Mouse (Mus musculus): ENCODE data around the gene Ralgps1. TPM values are rescaled to one million over a fixed set of nuclear protein-coding genes. Genes with fewer than 3 reads are reported as not detected.

The Ralgps1 gene
- polyA plus RNA-seq, 1 experiment from 2014 or later = 19.5 TPM

GRCm38 (mm10) chr2:33221339-33221900 is 149.9 kb downstream of the Ralgps1 start:
- ATAC-seq (replicated peaks; ENCODE audit: low FRiP score) (no peak), DNase-seq (ENCODE audit: low spot score) (no peak)
- Histone ChIP-seq H3K4me2 (ENCODE audit: low read depth, low read length, severe bottlenecking) (no peak overlapping the region), H3K4me3 (ENCODE audit: low read depth, low read length) (no peak overlapping the region), H3K9me3 (ENCODE audit: control insufficient read depth, low read length) (no peaks in the 10 kb centered on the region), H3K9ac (ENCODE audit: low read length) (no peak overlapping the region), H3K27me3 (ENCODE audit: control insufficient read depth, insufficient read depth, low read length) (no peaks in the 10 kb centered on the region), H3K27ac (ENCODE audit: low read depth, low read length) (no peak overlapping the region), H3K36me3 (ENCODE audit: control insufficient read depth, insufficient read depth, low read length) (no peaks in the 10 kb centered on the region), H3K4me1 (replicated peaks; ENCODE audit: control insufficient read depth, insufficient read depth, low read length) (peaks cover 13% of the 10 kb centered on the region)
- 91% methylated on average over 11 of the region's 11 CpGs for WGBS

- H3K9me3 ChIP-seq (ENCODE audit: control insufficient read depth, low read length) = no peaks in the 10 kb centered on the region
- H3K27ac ChIP-seq (ENCODE audit: low read depth, low read length) = no peak overlapping the region
- no peak overlapping the region for H3K9ac ChIP-seq (ENCODE audit: low read length)
- H3K36me3 ChIP-seq (ENCODE audit: control insufficient read depth, insufficient read depth, low read length) = no peaks in the 10 kb centered on the region
- no peak for ATAC-seq (replicated peaks; ENCODE audit: low FRiP score)
- DNase-seq (ENCODE audit: low spot score) = no peak
- peaks cover 13% of the 10 kb centered on the region for H3K4me1 ChIP-seq (replicated peaks; ENCODE audit: control insufficient read depth, insufficient read depth, low read length)
- no peaks in the 10 kb centered on the region for H3K27me3 ChIP-seq (ENCODE audit: control insufficient read depth, insufficient read depth, low read length)
- 89% methylated on average over 10 of the region's 10 CpGs for WGBS
- H3K4me3 ChIP-seq (ENCODE audit: low read depth, low read length) = no peak overlapping the region
- no peak overlapping the region for H3K4me2 ChIP-seq (ENCODE audit: low read depth, low read length, severe bottlenecking)
Measured at GRCm38 (mm10) chr2:33220674-33221338, 150.5 kb downstream of the Ralgps1 start.

- H3K27me3 ChIP-seq (ENCODE audit: control insufficient read depth, insufficient read depth, low read length) = no peaks in the 10 kb centered on the region
- H3K27ac ChIP-seq (ENCODE audit: low read depth, low read length) = no peak overlapping the region
- H3K36me3 ChIP-seq (ENCODE audit: control insufficient read depth, insufficient read depth, low read length) = no peaks in the 10 kb centered on the region
- WGBS = 84% methylated on average over 6 of the region's 6 CpGs
- ATAC-seq (replicated peaks; ENCODE audit: low FRiP score) (no peak), DNase-seq (ENCODE audit: low spot score) (no peak)
- no peaks in the 10 kb centered on the region for H3K9me3 ChIP-seq (ENCODE audit: control insufficient read depth, low read length)
- no peak overlapping the region for H3K4me3 ChIP-seq (ENCODE audit: low read depth, low read length)
- H3K4me2 ChIP-seq (ENCODE audit: low read depth, low read length, severe bottlenecking) = no peak overlapping the region
- peaks cover 16% of the 10 kb centered on the region for H3K4me1 ChIP-seq (replicated peaks; ENCODE audit: control insufficient read depth, insufficient read depth, low read length)
- no peak overlapping the region for H3K9ac ChIP-seq (ENCODE audit: low read length)
Measured at GRCm38 (mm10) chr2:33220246-33220645, 151.0 kb downstream of the Ralgps1 start.

GRCm38 (mm10) chr2:33219637-33220036 is 151.6 kb downstream of the Ralgps1 start:
- no peak overlapping the region for H3K4me3 ChIP-seq (ENCODE audit: low read depth, low read length)
- H3K27me3 ChIP-seq (ENCODE audit: control insufficient read depth, insufficient read depth, low read length) = no peaks in the 10 kb centered on the region
- no peaks in the 10 kb centered on the region for H3K36me3 ChIP-seq (ENCODE audit: control insufficient read depth, insufficient read depth, low read length)
- no peak for ATAC-seq (replicated peaks; ENCODE audit: low FRiP score)
- no peak overlapping the region for H3K27ac ChIP-seq (ENCODE audit: low read depth, low read length)
- H3K9me3 ChIP-seq (ENCODE audit: control insufficient read depth, low read length) = no peaks in the 10 kb centered on the region
- no peak for DNase-seq (ENCODE audit: low spot score)
- 89% methylated on average over 4 of the region's 4 CpGs for WGBS
- H3K4me2 ChIP-seq (ENCODE audit: low read depth, low read length, severe bottlenecking) = no peak overlapping the region
- H3K9ac ChIP-seq (ENCODE audit: low read length) = no peak overlapping the region
- peaks cover 16% of the 10 kb centered on the region for H3K4me1 ChIP-seq (replicated peaks; ENCODE audit: control insufficient read depth, insufficient read depth, low read length)

- 69% methylated on average over 11 of the region's 11 CpGs for WGBS
- Histone ChIP-seq H3K4me3 (ENCODE audit: low read depth, low read length) (no peak overlapping the region), H3K9ac (ENCODE audit: low read length) (no peak overlapping the region), H3K4me2 (ENCODE audit: low read depth, low read length, severe bottlenecking) (no peak overlapping the region), H3K27me3 (ENCODE audit: control insufficient read depth, insufficient read depth, low read length) (no peaks in the 10 kb centered on the region), H3K4me1 (replicated peaks; ENCODE audit: control insufficient read depth, insufficient read depth, low read length) (peaks cover 16% of the 10 kb centered on the region), H3K36me3 (ENCODE audit: control insufficient read depth, insufficient read depth, low read length) (no peaks in the 10 kb centered on the region), H3K27ac (ENCODE audit: low read depth, low read length) (no peak overlapping the region), H3K9me3 (ENCODE audit: control insufficient read depth, low read length) (no peaks in the 10 kb centered on the region)
- peak; percentile 61 for DNase-seq (ENCODE audit: low spot score)
- no peak for ATAC-seq (replicated peaks; ENCODE audit: low FRiP score)
Measured at GRCm38 (mm10) chr2:33218903-33219625, 152.2 kb downstream of the Ralgps1 start.

GRCm38 (mm10) chr2:33217425-33217794 is 153.9 kb downstream of the Ralgps1 start:
- H3K9ac ChIP-seq (ENCODE audit: low read length) = peak overlapping the region; percentile 84
- peaks cover 16% of the 10 kb centered on the region for H3K4me1 ChIP-seq (replicated peaks; ENCODE audit: control insufficient read depth, insufficient read depth, low read length)
- H3K4me3 ChIP-seq (ENCODE audit: low read depth, low read length) = peak overlapping the region; percentile 56
- 52% methylated on average over 3 of the region's 3 CpGs for WGBS
- H3K27me3 ChIP-seq (ENCODE audit: control insufficient read depth, insufficient read depth, low read length) = no peaks in the 10 kb centered on the region
- H3K27ac ChIP-seq (ENCODE audit: low read depth, low read length) = no peak overlapping the region
- no peaks in the 10 kb centered on the region for H3K9me3 ChIP-seq (ENCODE audit: control insufficient read depth, low read length)
- H3K36me3 ChIP-seq (ENCODE audit: control insufficient read depth, insufficient read depth, low read length) = no peaks in the 10 kb centered on the region
- DNase-seq (ENCODE audit: low spot score) (no peak), ATAC-seq (replicated peaks; ENCODE audit: low FRiP score) (no peak)
- H3K4me2 ChIP-seq (ENCODE audit: low read depth, low read length, severe bottlenecking) = peak overlapping the region; percentile 86

GRCm38 (mm10) chr2:33216645-33217424 is 154.5 kb downstream of the Ralgps1 start:
- peak; percentile 63 for DNase-seq (ENCODE audit: low spot score)

GRCm38 (mm10) chr2:33215700-33216509 is 155.4 kb downstream of the Ralgps1 start, which contains the start of gene Angptl2:
Angptl2 (plus strand) TSS chr2:33216069.
- 0% methylated on average over 22 of the region's 22 CpGs for WGBS
- H3K4me2 ChIP-seq (ENCODE audit: low read depth, low read length, severe bottlenecking) = peak within 1 kb of the TSS; percentile 86
- H3K36me3 ChIP-seq (ENCODE audit: control insufficient read depth, insufficient read depth, low read length) = no peaks in the 10 kb centered on the region
- H3K27ac ChIP-seq (ENCODE audit: low read depth, low read length) = peak within 1 kb of the TSS; percentile 85
- H3K4me1 ChIP-seq (replicated peaks; ENCODE audit: control insufficient read depth, insufficient read depth, low read length) = peaks cover 16% of the 10 kb centered on the region
- peak within 1 kb of the TSS; percentile 56 for H3K4me3 ChIP-seq (ENCODE audit: low read depth, low read length)
- peak; percentile 97 for DNase-seq (ENCODE audit: low spot score)
- peak within 1 kb of the TSS; percentile 84 for H3K9ac ChIP-seq (ENCODE audit: low read length)
- no peaks in the 10 kb centered on the region for H3K27me3 ChIP-seq (ENCODE audit: control insufficient read depth, insufficient read depth, low read length)
- no peaks in the 10 kb centered on the region for H3K9me3 ChIP-seq (ENCODE audit: control insufficient read depth, low read length)
- peak; percentile 97 for ATAC-seq (replicated peaks; ENCODE audit: low FRiP score)

More at GRCm38 (mm10) chr2:33216645-33217424, 154.5 kb downstream of the Ralgps1 start:
- Histone ChIP-seq H3K9ac (ENCODE audit: low read length) (peak overlapping the region; percentile 84), H3K4me2 (ENCODE audit: low read depth, low read length, severe bottlenecking) (peak overlapping the region; percentile 86), H3K4me1 (replicated peaks; ENCODE audit: control insufficient read depth, insufficient read depth, low read length) (peaks cover 16% of the 10 kb centered on the region), H3K36me3 (ENCODE audit: control insufficient read depth, insufficient read depth, low read length) (no peaks in the 10 kb centered on the region), H3K9me3 (ENCODE audit: control insufficient read depth, low read length) (no peaks in the 10 kb centered on the region), H3K27ac (ENCODE audit: low read depth, low read length) (peak overlapping the region; percentile 85), H3K27me3 (ENCODE audit: control insufficient read depth, insufficient read depth, low read length) (no peaks in the 10 kb centered on the region), H3K4me3 (ENCODE audit: low read depth, low read length) (peak overlapping the region; percentile 56)
- ATAC-seq (replicated peaks; ENCODE audit: low FRiP score) = peak; percentile 14
- 9% methylated on average over 18 of the region's 18 CpGs for WGBS

Data from forebrain, embryonic 11.5 days (tissue).